Mouse (Mus musculus): ENCODE measurements around the gene Pcp4.

- TF ChIP-seq CTCF (IDR thresholded peaks at IDR 0.05; ENCODE audit: control insufficient read depth, insufficient read depth, low read length) = no peak
- TF ChIP-seq POLR2A (IDR thresholded peaks at IDR 0.05; ENCODE audit: borderline replicate concordance, control insufficient read depth, low read depth, low read length) = no peak
Observed at GRCm38 (mm10) chr16:96426671-96427070, 40.7 kb upstream of the Pcp4 start.
